Mouse (Mus musculus) lung, embryonic 14.5 days (tissue): ENCODE measurements around the gene Ppp3cb. TPM values are rescaled to one million over a fixed set of nuclear protein-coding genes. Genes with fewer than 3 reads are reported as not detected.
A peak's percentile ranks its signal among the peaks of the same experiment; 100 is the strongest.

ENCODE experiments used
- ATAC-seq: fragments of 200-750 bp; cut with Nextera tagmentation; 2 replicates; pipeline ENCODE4 v1.8.0; 2017; ENCODE audit warnings: mild to moderate bottlenecking, moderate TSS enrichment, moderate library complexity; ENCODE audit not compliant: insufficient read depth
- DNase-seq: peaks from one replicate; pipeline ENCODE4 v3.0.0-alpha.2; 2015
- H3K27ac ChIP-seq: fragments of 300-500 bp; sonication (generic); 2 replicates; pipeline ENCODE4 v1.5.1; 2014; ENCODE audit warnings: low read depth, mild to moderate bottlenecking, moderate library complexity
- H3K27me3 ChIP-seq: fragments of 300-500 bp; sonication (generic); 2 replicates; pipeline ENCODE4 v1.6.1; 2014; ENCODE audit warnings: low read length, control low read depth; ENCODE audit not compliant: insufficient read depth
- H3K36me3 ChIP-seq: fragments of 300-500 bp; sonication (generic); 2 replicates; pipeline ENCODE4 v1.6.1; 2014; ENCODE audit warnings: control low read depth; ENCODE audit not compliant: insufficient read depth
- H3K4me1 ChIP-seq: fragments of 300-500 bp; sonication (generic); 2 replicates; pipeline ENCODE4 v1.6.1; 2014; ENCODE audit warnings: antibody characterized with exemption, control low read depth; ENCODE audit not compliant: insufficient read depth
- H3K4me2 ChIP-seq: fragments of 300-500 bp; sonication (generic); 2 replicates; pipeline ENCODE4 v1.6.1; 2014; ENCODE audit warnings: mild to moderate bottlenecking
- H3K4me3 ChIP-seq: fragments of 300-500 bp; sonication (generic); 2 replicates; pipeline ENCODE4 v1.5.1; 2014; ENCODE audit warnings: low read depth, low read length
- H3K9ac ChIP-seq: fragments of 300-500 bp; sonication (generic); 2 replicates; pipeline ENCODE4 v1.6.1; 2014
- H3K9me3 ChIP-seq: fragments of 300-500 bp; sonication (generic); 2 replicates; pipeline ENCODE4 v1.6.1; 2016; ENCODE audit warnings: low read depth, low read length, control low read depth
- CTCF ChIP-seq: IDR thresholded peaks from 2 replicates; pipeline ENCODE4 v1.5.1; 2016; ENCODE audit warnings: antibody characterized with exemption, low read depth
- WGBS: fragments of 180-500 bp; shearing (Covaris S2); extraction: QIAGEN DNeasy Blood & Tissue Kit; methylation state at CpG from one replicate; pipeline ENCODE4 v1.1.7; 2014; 5-methylcytosine and 5-hydroxymethylcytosine counted together
- polyA plus RNA-seq: library from polyadenylated mRNA; unstranded; fragments of >200 nt; fragmentation: Nextera tagmentation; extraction: Ambion mirVana; gene quantifications from 2 replicates; pipeline ENCODE4 v1.2.1, GENCODE M21; 2014

The Ppp3cb gene
- polyA plus RNA-seq, 1 experiment from 2014 or later = 61.1 TPM

DNA sequence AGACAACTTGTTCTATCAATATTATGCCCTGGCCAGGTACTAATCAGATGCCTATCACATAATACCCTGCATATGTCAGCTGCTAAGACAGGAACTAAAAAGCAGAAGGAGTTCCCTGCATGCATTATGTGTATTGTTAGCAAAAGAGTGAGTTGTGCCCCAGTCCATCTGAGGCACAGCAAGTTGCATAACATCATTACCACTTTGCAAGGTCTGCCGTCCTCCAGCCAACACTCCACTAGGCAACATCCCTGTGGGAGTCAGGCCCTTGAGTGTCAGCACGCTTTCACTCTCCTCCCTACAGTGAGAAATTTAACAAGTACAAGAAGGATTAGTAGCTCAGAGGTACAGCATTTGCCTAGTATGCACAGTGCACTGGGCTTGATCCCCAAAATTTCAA is 37.9 kb downstream of the Ppp3cb start:
- no peak overlapping the region for H3K27ac ChIP-seq
- DNase-seq (no peak), ATAC-seq (no peak)
- H3K9me3 ChIP-seq = no peaks in the 10 kb centered on the region
- no peak overlapping the region for H3K9ac ChIP-seq
- no peaks in the 10 kb centered on the region for H3K4me1 ChIP-seq
- no peaks in the 10 kb centered on the region for H3K27me3 ChIP-seq
- H3K4me2 ChIP-seq = no peak overlapping the region
- no peak overlapping the region for H3K4me3 ChIP-seq
- 76% methylated on average over 2 of the region's 2 CpGs for WGBS
- peaks cover 38% of the 10 kb centered on the region for H3K36me3 ChIP-seq
- no peak for TF ChIP-seq CTCF

- Histone ChIP-seq H3K27ac (no peak overlapping the region), H3K4me1 (no peaks in the 10 kb centered on the region), H3K4me2 (no peak overlapping the region), H3K9me3 (no peaks in the 10 kb centered on the region), H3K27me3 (no peaks in the 10 kb centered on the region), H3K9ac (no peak overlapping the region), H3K36me3 (peaks cover 44% of the 10 kb centered on the region), H3K4me3 (no peak overlapping the region)
- ATAC-seq (no peak), DNase-seq (no peak)
- WGBS = 94% methylated on average over 10 of the region's 10 CpGs
- TF ChIP-seq CTCF = no peak
Observed at GRCm38 (mm10) chr14:20502966-20503365, 43.4 kb downstream of the Ppp3cb start.

DNA sequence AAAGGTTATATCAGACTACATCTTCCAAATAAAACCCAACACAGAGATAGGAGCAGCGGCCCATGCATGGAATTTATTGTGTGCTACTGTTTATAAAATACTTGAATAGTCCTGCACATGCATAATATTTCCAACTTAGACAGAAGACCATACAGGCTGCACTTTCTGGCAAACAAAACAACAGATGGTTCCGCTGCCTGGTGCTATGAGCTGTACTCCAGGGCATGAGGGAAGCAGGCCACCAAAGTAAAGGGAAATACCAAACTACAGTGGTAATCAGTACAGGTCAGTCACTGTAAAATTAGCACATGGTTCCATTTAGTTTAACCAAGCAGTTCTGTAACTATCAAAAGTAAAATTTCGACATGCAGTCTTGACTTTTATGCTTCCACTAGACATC is 46.4 kb downstream of the Ppp3cb start:
- Histone ChIP-seq H3K27me3 (no peaks in the 10 kb centered on the region), H3K4me2 (no peak overlapping the region), H3K9me3 (no peaks in the 10 kb centered on the region), H3K4me3 (no peak overlapping the region), H3K4me1 (no peaks in the 10 kb centered on the region), H3K27ac (no peak overlapping the region), H3K36me3 (peaks cover 53% of the 10 kb centered on the region), H3K9ac (no peak overlapping the region)
- no peak for DNase-seq
- no peak for TF ChIP-seq CTCF
- WGBS = 89% methylated on average over 3 of the region's 3 CpGs
- no peak for ATAC-seq

- ATAC-seq (no peak), DNase-seq (no peak)
- Histone ChIP-seq H3K4me1 (no peaks in the 10 kb centered on the region), H3K4me3 (no peak within 1 kb of the TSS), H3K4me2 (no peak within 1 kb of the TSS), H3K9ac (no peak within 1 kb of the TSS), H3K9me3 (no peaks in the 10 kb centered on the region), H3K27me3 (no peaks in the 10 kb centered on the region), H3K36me3 (peaks cover 48% of the 10 kb centered on the region), H3K27ac (no peak within 1 kb of the TSS)
- WGBS = 59% methylated on average over 2 of the region's 2 CpGs
- TF ChIP-seq CTCF = no peak
Observed at GRCm38 (mm10) chr14:20496603-20497002, 49.8 kb downstream of the Ppp3cb start, which contains the start of gene Mss51. TSS of gene Mss51 (minus strand) at chr14:20496901.

DNA sequence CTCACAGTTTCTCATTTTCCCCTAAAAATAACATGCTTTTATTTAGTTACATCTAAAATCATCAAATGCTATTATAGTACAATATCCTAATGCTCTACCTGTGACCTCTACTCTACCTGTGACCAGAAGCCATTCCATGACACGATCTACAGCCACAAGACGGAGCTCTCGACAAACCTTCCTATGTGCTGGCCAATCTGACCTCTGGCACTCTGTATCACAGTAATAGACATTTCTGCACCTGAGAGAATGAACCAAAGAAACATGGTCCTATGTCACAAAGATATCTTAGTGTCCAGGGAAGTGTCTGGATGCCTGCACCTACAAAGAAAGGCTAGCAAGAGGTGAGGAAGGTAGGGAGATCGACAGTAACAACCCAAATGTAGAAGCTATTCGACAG is 60.3 kb downstream of the Ppp3cb start:
- H3K4me3 ChIP-seq = no peak overlapping the region
- no peaks in the 10 kb centered on the region for H3K4me1 ChIP-seq
- H3K9ac ChIP-seq = no peak overlapping the region
- peaks cover 29% of the 10 kb centered on the region for H3K36me3 ChIP-seq
- WGBS = 95% methylated on average over 5 of the region's 5 CpGs
- H3K27me3 ChIP-seq = no peaks in the 10 kb centered on the region
- no peak overlapping the region for H3K27ac ChIP-seq
- DNase-seq (no peak), ATAC-seq (no peak)
- TF ChIP-seq CTCF = no peak
- H3K4me2 ChIP-seq = no peak overlapping the region
- no peaks in the 10 kb centered on the region for H3K9me3 ChIP-seq

- DNase-seq (no peak), ATAC-seq (no peak)
- H3K27me3 ChIP-seq = no peaks in the 10 kb centered on the region
- peaks cover 22% of the 10 kb centered on the region; the same call in 1 of the 2 replicates for H3K36me3 ChIP-seq
- no peak for TF ChIP-seq CTCF
- H3K4me1 ChIP-seq = 0 out of 2 replicates have a peak, but pooled peaks cover 5% of the 10 kb centered on the region
- no peaks in the 10 kb centered on the region for H3K9me3 ChIP-seq
- WGBS = 77% methylated on average over 7 of the region's 7 CpGs
- no peak overlapping the region for H3K4me2 ChIP-seq
- no peak overlapping the region for H3K4me3 ChIP-seq
- no peak overlapping the region for H3K9ac ChIP-seq
- H3K27ac ChIP-seq = no peak overlapping the region
Observed at GRCm38 (mm10) chr14:20482051-20482751, 64.2 kb downstream of the Ppp3cb start.

DNA sequence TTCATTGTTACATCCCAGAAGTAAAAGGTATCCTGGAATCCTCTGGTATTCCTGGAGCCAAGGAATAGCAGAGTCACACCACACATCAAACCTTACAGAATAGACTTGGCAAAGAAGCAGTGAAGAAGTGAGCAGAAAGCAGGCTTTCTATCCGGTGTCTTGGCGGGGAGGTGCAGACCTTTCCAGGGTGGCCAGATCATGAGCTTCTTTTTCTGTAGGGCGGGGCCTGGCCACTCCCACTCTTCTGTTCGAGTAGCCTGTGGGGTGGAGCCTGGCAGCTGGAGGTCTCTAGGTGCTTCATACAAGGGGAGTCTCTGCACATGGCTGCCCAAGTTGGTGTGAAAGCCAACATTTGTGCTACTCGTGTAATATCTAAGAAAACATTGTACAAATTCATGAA is 65.2 kb downstream of the Ppp3cb start:
- 0 out of 2 replicates have a peak, but pooled peaks cover 5% of the 10 kb centered on the region for H3K4me1 ChIP-seq
- DNase-seq = peak; percentile 14
- no peaks in the 10 kb centered on the region for H3K9me3 ChIP-seq
- no peak overlapping the region for H3K4me3 ChIP-seq
- H3K9ac ChIP-seq = no peak overlapping the region
- no peak overlapping the region for H3K27ac ChIP-seq
- ATAC-seq = no peak
- no peak for TF ChIP-seq CTCF
- H3K27me3 ChIP-seq = no peaks in the 10 kb centered on the region
- H3K36me3 ChIP-seq = 0 out of 2 replicates have a peak, but pooled peaks cover 17% of the 10 kb centered on the region
- no peak overlapping the region for H3K4me2 ChIP-seq
- WGBS = 23% methylated on average over 5 of the region's 5 CpGs
